Mouse (Mus musculus) heart, adult 10 weeks (tissue): ENCODE results near the gene Gprasp1. TPM values are rescaled to one million over a fixed set of nuclear protein-coding genes. Genes with fewer than 3 reads are reported as not detected.

Source experiments
- polyA plus RNA-seq: library from polyadenylated mRNA; stranded (reverse); fragments of 350-450 nt; fragmentation: Illumina TruSeq; extraction: RNeasy Lipid Tissue Mini Kit (QIAGEN cat#74804); gene quantifications from one replicate; pipeline ENCODE4 v1.2.3, GENCODE M21; 2014; ENCODE audit warnings: low read depth, low replicate concordance

Gene Gprasp1
- 24.2 TPM for polyA plus RNA-seq

GRCm38 (mm10) chrX:135742304-135743055 lies at the start of gene Gprasp1, which contains the start of gene Armcx5:
Gene Gprasp1 (plus strand): TSS chrX:135742733.
Gene Armcx5 (plus strand): TSS chrX:135742733.

GRCm38 (mm10) chrX:135693633-135694032 lies 48.9 kb upstream of the Gprasp1 start, which contains the start of gene Tcp11x2:
Gene Tcp11x2 (minus strand): TSS chrX:135693790.

GRCm38 (mm10) chrX:135725161-135725560 lies 17.4 kb upstream of the Gprasp1 start, which contains the start of gene Tmsb15a:
Gene Tmsb15a (minus strand): TSS chrX:135725261.

GRCm38 (mm10) chrX:135797212-135797644 lies 54.7 kb downstream of the Gprasp1 start, which contains the start of gene Bhlhb9:
Gene Bhlhb9 (plus strand): TSS chrX:135797594.

GRCm38 (mm10) chrX:135838521-135839360 lies 96.2 kb downstream of the Gprasp1 start, which contains the start of gene Gprasp2:
Gene Gprasp2 (plus strand): TSS chrX:135839034.

Other genes starting within 250 kb of the Gprasp1 start
- gene AV320801, start 248.1 kb upstream of the Gprasp1 start, polyA plus RNA-seq = not detected
- not detected for gene Nxf7, start 144.0 kb upstream of the Gprasp1 start, polyA plus RNA-seq
- not detected for gene Prame, start 115.0 kb upstream of the Gprasp1 start, polyA plus RNA-seq
- gene Tcp11x2, start 48.9 kb upstream of the Gprasp1 start, polyA plus RNA-seq = not detected
- gene Tmsb15a, start 17.5 kb upstream of the Gprasp1 start, polyA plus RNA-seq = not detected
- 8.9 TPM for gene Armcx5, start within 50 bp of the Gprasp1 start, polyA plus RNA-seq
- gene Bhlhb9, start 54.9 kb downstream of the Gprasp1 start, polyA plus RNA-seq = 18.2 TPM
- gene Gprasp2, start 96.3 kb downstream of the Gprasp1 start, polyA plus RNA-seq = 5.2 TPM